Mouse (Mus musculus): ENCODE data around the gene Zkscan7.
A peak's percentile ranks its signal among the peaks of the same experiment; 100 is the strongest.

Zkscan7 gene

GRCm38 (mm10) chr9:122902717-122903535 lies 17.4 kb downstream of the Zkscan7 start:
- peak; percentile 86 for DNase-seq (ENCODE audit: extremely low spot score)

- no peak for DNase-seq (ENCODE audit: extremely low spot score)
Measured at GRCm38 (mm10) chr9:122922436-122922835, 37.0 kb downstream of the Zkscan7 start.

GRCm38 (mm10) chr9:122922936-122923381 lies 37.5 kb downstream of the Zkscan7 start, which contains the start of gene Zfp105:
TSS of gene Zfp105 (plus strand) at chr9:122923072.
- DNase-seq (ENCODE audit: extremely low spot score) = peak; percentile 92

GRCm38 (mm10) chr9:122928915-122929314 lies 43.4 kb downstream of the Zkscan7 start:
- no peak for DNase-seq (ENCODE audit: extremely low spot score)
